Mouse (Mus musculus) G1E (cell line): Measurements from ENCODE around the gene Astn2.

ENCODE experiments used
- CTCF ChIP-seq: IDR thresholded peaks from 2 replicates; pipeline ENCODE4 v1.5.1; 2012; ENCODE audit warnings: low read depth, low read length, inconsistent platforms, mixed read lengths
- GATA1 ChIP-seq: IDR thresholded peaks from 2 replicates; pipeline ENCODE4 v1.6.1; 2012; ENCODE audit warnings: borderline replicate concordance, low read length, inconsistent platforms, mixed read lengths
- GATA2 ChIP-seq: IDR thresholded peaks from 2 replicates; pipeline ENCODE4 v1.6.1; 2012; ENCODE audit warnings: low read depth, low read length, inconsistent platforms, borderline replicate concordance

- TF ChIP-seq GATA2: no peak
- no peak for TF ChIP-seq CTCF
- TF ChIP-seq GATA1: no peak
Measured at GRCm38 (mm10) chr4:65667030-65667610, 737.3 kb downstream of the Astn2 start.
